Mouse (Mus musculus) subcutaneous adipose tissue, adult 2 months (tissue): ENCODE measurements around the gene Nos2. TPM values are rescaled to one million over a fixed set of nuclear protein-coding genes. Genes with fewer than 3 reads are reported as not detected.

Source experiments
- polyA plus RNA-seq: library from polyadenylated mRNA; depleted of rRNA; stranded (reverse); fragments of >200 nt; gene quantifications from 2 replicates; pipeline ENCODE4 v1.2.3, GENCODE M21; 2012; ENCODE audit warnings: low replicate concordance; rRNA removed

Gene Nos2
- 4.5 and 11.9 TPM in 2 replicates for polyA plus RNA-seq

GRCm38 (mm10) chr11:78920411-78920939 lies at the start of gene Nos2:
Nos2 (plus strand) TSS chr11:78920787.

GRCm38 (mm10) chr11:78984483-78985177 lies 64.0 kb downstream of the Nos2 start, which contains the start of gene Lgals9:
Lgals9 (minus strand) TSS chr11:78984946.

Other genes with a start within 250 kb of the Nos2 start
- gene Nlk, start 223.4 kb upstream of the Nos2 start, polyA plus RNA-seq = 14.8 and 15.9 TPM in 2 replicates
- 40.4 and 68.6 TPM in 2 replicates for gene Ccnq, start 169.1 kb upstream of the Nos2 start, polyA plus RNA-seq
- 13.2 and 26.3 TPM in 2 replicates for gene Lyrm9, start 94.2 kb upstream of the Nos2 start, polyA plus RNA-seq
- gene Lgals9, start 64.2 kb downstream of the Nos2 start, polyA plus RNA-seq = 193 and 231 TPM in 2 replicates
- gene Ksr1, start 225.6 kb downstream of the Nos2 start, polyA plus RNA-seq = 27.8 and 32.7 TPM in 2 replicates